Mouse (Mus musculus) embryonic fibroblast, embryonic 13.5 days (primary cell): Measurements from ENCODE around the gene Cyren.

Experiments
- CTCF ChIP-seq: IDR thresholded peaks from 2 replicates; pipeline ENCODE4 v1.5.1; 2011; ENCODE audit warnings: mild to moderate bottlenecking, control low read depth, low read length, moderate library complexity, borderline replicate concordance; ENCODE audit not compliant: insufficient read depth
- POLR2A ChIP-seq: IDR thresholded peaks from 2 replicates; pipeline ENCODE4 v1.6.1; 2011; ENCODE audit warnings: low read depth, mild to moderate bottlenecking, control low read depth, low read length, moderate library complexity

DNA sequence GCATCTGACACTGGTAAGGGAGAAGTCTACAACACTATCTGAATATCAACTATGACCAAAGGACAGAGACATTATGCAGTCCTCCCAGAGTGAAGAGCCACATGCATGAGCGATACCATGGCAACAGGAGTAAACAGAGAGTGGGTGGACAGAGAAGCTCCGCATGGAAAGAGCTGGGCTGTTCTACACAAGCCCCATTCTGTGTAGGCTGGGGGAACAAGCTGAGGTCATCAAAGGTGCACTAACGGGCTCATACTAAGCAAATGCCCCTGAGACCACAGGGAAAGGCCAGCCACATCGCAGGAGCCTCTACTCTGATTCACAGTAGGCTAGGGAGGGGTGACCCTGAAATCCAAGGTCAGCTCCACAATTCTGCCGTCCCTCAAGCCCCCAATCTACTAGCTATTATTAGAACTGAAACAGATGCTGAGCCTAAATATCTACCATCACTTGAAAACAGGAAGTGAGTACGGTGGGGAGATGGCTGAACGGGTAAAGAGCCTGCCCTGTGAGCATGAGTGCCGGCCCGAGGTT, 24.1 kb upstream of the Cyren start:
- no peak for TF ChIP-seq CTCF
- TF ChIP-seq POLR2A = no peak
